Mouse (Mus musculus): ENCODE measurements around the gene Fam229b. TPM values are rescaled to one million over a fixed set of nuclear protein-coding genes. Genes with fewer than 3 reads are reported as not detected.

Fam229b gene
- total RNA-seq (2014; fragmentation: Nextera tagmentation) = 0.73 and 11.0 TPM in 2 replicates
- total RNA-seq (2017) = 1.6 and 2.3 TPM in 2 replicates
- polyA plus RNA-seq (2012) = 0.16 and 0.25 TPM in 2 replicates

GRCm38 (mm10) chr10:39133462-39134310, at the start of gene Fam229b, which contains the start of gene Tube1:
TSS of gene Fam229b (minus strand) at chr10:39133914.
TSS of gene Tube1 (plus strand) at chr10:39133976.
- DNase-seq (ENCODE audit: low spot score) (peak; percentile 64), ATAC-seq (ENCODE audit: extremely low read depth, insufficient number of reproducible peaks, low FRiP score, poor library complexity, severe bottlenecking) (peak; percentile 81)
- Histone ChIP-seq H3K4me1 (ENCODE audit: insufficient read depth, low read depth, low read length) (peaks cover 21% of the 10 kb centered on the region), H3K27me3 (ENCODE audit: insufficient read depth, low read length) (peaks cover 6% of the 10 kb centered on the region), H3K9me3 (replicated peaks) (no peaks in the 10 kb centered on the region), H3K36me3 (replicated peaks) (peaks cover 28% of the 10 kb centered on the region), H3K4me3 (ENCODE audit: low read depth, low read length) (peak within 1 kb of the TSS; percentile 85)
- TF ChIP-seq GATA2 (IDR thresholded peaks at IDR 0.05; ENCODE audit: borderline replicate concordance, low read depth, low read length) (no peak), GATA1 (IDR thresholded peaks at IDR 0.05; ENCODE audit: borderline replicate concordance, low read length) (no peak), CTCF (IDR thresholded peaks at IDR 0.05; ENCODE audit: low read depth, low read length) (no peak), POLR2AphosphoS5 (IDR thresholded peaks at IDR 0.05; ENCODE audit: insufficient replicate concordance, low read depth, low read length) (no peak), TAL1 (conservative IDR thresholded peaks at IDR 0.05; ENCODE audit: low read depth, low read length) (no peak)

GRCm38 (mm10) chr10:39176981-39177380, 43.3 kb upstream of the Fam229b start:
- Histone ChIP-seq H3K4me3 (ENCODE audit: low read depth, low read length) (no peak overlapping the region), H3K36me3 (replicated peaks) (peaks cover 2% of the 10 kb centered on the region), H3K27me3 (ENCODE audit: insufficient read depth, low read length) (no peaks in the 10 kb centered on the region), H3K9me3 (replicated peaks) (peaks cover 13% of the 10 kb centered on the region), H3K4me1 (ENCODE audit: insufficient read depth, low read depth, low read length) (peaks cover 42% of the 10 kb centered on the region)
- TF ChIP-seq CTCF (IDR thresholded peaks at IDR 0.05; ENCODE audit: low read depth, low read length) = no peak
- no peak for TF ChIP-seq GATA1 (IDR thresholded peaks at IDR 0.05; ENCODE audit: borderline replicate concordance, low read length)
- no peak for TF ChIP-seq TAL1 (conservative IDR thresholded peaks at IDR 0.05; ENCODE audit: low read depth, low read length)
- no peak for TF ChIP-seq POLR2AphosphoS5 (IDR thresholded peaks at IDR 0.05; ENCODE audit: insufficient replicate concordance, low read depth, low read length)
- no peak for TF ChIP-seq GATA2 (IDR thresholded peaks at IDR 0.05; ENCODE audit: borderline replicate concordance, low read depth, low read length)
- DNase-seq (ENCODE audit: low spot score) (no peak), ATAC-seq (ENCODE audit: extremely low read depth, insufficient number of reproducible peaks, low FRiP score, poor library complexity, severe bottlenecking) (peak; percentile 63)

- H3K9me3 ChIP-seq (replicated peaks) = peaks cover 8% of the 10 kb centered on the region
- H3K36me3 ChIP-seq (replicated peaks) = peaks cover 2% of the 10 kb centered on the region
- TF ChIP-seq POLR2AphosphoS5 (IDR thresholded peaks at IDR 0.05; ENCODE audit: insufficient replicate concordance, low read depth, low read length) = no peak
- TF ChIP-seq TAL1 (conservative IDR thresholded peaks at IDR 0.05; ENCODE audit: low read depth, low read length) = no peak
- no peak for TF ChIP-seq GATA2 (IDR thresholded peaks at IDR 0.05; ENCODE audit: borderline replicate concordance, low read depth, low read length)
- TF ChIP-seq CTCF (IDR thresholded peaks at IDR 0.05; ENCODE audit: low read depth, low read length) = no peak
- TF ChIP-seq GATA1 (IDR thresholded peaks at IDR 0.05; ENCODE audit: borderline replicate concordance, low read length) = no peak
- ATAC-seq (ENCODE audit: extremely low read depth, insufficient number of reproducible peaks, low FRiP score, poor library complexity, severe bottlenecking) = no peak
- peaks cover 14% of the 10 kb centered on the region for H3K27me3 ChIP-seq (ENCODE audit: insufficient read depth, low read length)
- peaks cover 64% of the 10 kb centered on the region for H3K4me1 ChIP-seq (ENCODE audit: insufficient read depth, low read depth, low read length)
- no peak overlapping the region for H3K4me3 ChIP-seq (ENCODE audit: low read depth, low read length)
- DNase-seq (ENCODE audit: low spot score) = no peak
These were observed 39.4 kb upstream of the Fam229b start for GRCm38 (mm10) chr10:39173077-39173476.

- H3K9me3 ChIP-seq (replicated peaks) = peaks cover 3% of the 10 kb centered on the region
- H3K27me3 ChIP-seq (ENCODE audit: insufficient read depth, low read length) = peaks cover 17% of the 10 kb centered on the region
- TF ChIP-seq GATA2 (IDR thresholded peaks at IDR 0.05; ENCODE audit: borderline replicate concordance, low read depth, low read length) (no peak), TAL1 (conservative IDR thresholded peaks at IDR 0.05; ENCODE audit: low read depth, low read length) (no peak), GATA1 (IDR thresholded peaks at IDR 0.05; ENCODE audit: borderline replicate concordance, low read length) (no peak), CTCF (IDR thresholded peaks at IDR 0.05; ENCODE audit: low read depth, low read length) (no peak), POLR2AphosphoS5 (IDR thresholded peaks at IDR 0.05; ENCODE audit: insufficient replicate concordance, low read depth, low read length) (no peak)
- DNase-seq (ENCODE audit: low spot score) (no peak), ATAC-seq (ENCODE audit: extremely low read depth, insufficient number of reproducible peaks, low FRiP score, poor library complexity, severe bottlenecking) (no peak)
- H3K4me3 ChIP-seq (ENCODE audit: low read depth, low read length) = no peak overlapping the region
- peaks cover 2% of the 10 kb centered on the region for H3K36me3 ChIP-seq (replicated peaks)
- peaks cover 64% of the 10 kb centered on the region for H3K4me1 ChIP-seq (ENCODE audit: insufficient read depth, low read depth, low read length)
These were observed 38.8 kb upstream of the Fam229b start for GRCm38 (mm10) chr10:39172540-39172931.

GRCm38 (mm10) chr10:39171603-39172539, 38.2 kb upstream of the Fam229b start:
- Histone ChIP-seq H3K4me3 (ENCODE audit: low read depth, low read length) (peak overlapping the region; percentile 70), H3K4me1 (ENCODE audit: insufficient read depth, low read depth, low read length) (peaks cover 61% of the 10 kb centered on the region), H3K27me3 (ENCODE audit: insufficient read depth, low read length) (peaks cover 24% of the 10 kb centered on the region), H3K36me3 (replicated peaks) (peaks cover 2% of the 10 kb centered on the region), H3K9me3 (replicated peaks) (peaks cover 3% of the 10 kb centered on the region)
- TF ChIP-seq GATA2 (IDR thresholded peaks at IDR 0.05; ENCODE audit: borderline replicate concordance, low read depth, low read length) = no peak
- TF ChIP-seq POLR2AphosphoS5 (IDR thresholded peaks at IDR 0.05; ENCODE audit: insufficient replicate concordance, low read depth, low read length) = no peak
- TF ChIP-seq GATA1 (IDR thresholded peaks at IDR 0.05; ENCODE audit: borderline replicate concordance, low read length) = no peak
- no peak for TF ChIP-seq TAL1 (conservative IDR thresholded peaks at IDR 0.05; ENCODE audit: low read depth, low read length)
- peak; percentile 55 for TF ChIP-seq CTCF (IDR thresholded peaks at IDR 0.05; ENCODE audit: low read depth, low read length)
- ATAC-seq (ENCODE audit: extremely low read depth, insufficient number of reproducible peaks, low FRiP score, poor library complexity, severe bottlenecking) (peak; percentile 89), DNase-seq (ENCODE audit: low spot score) (peak; percentile 75)
